Mouse (Mus musculus): ENCODE results near the gene Npas3. TPM values are rescaled to one million over a fixed set of nuclear protein-coding genes. Genes with fewer than 3 reads are reported as not detected.

The Npas3 gene
- polyA plus RNA-seq, 1 experiment from 2014 or later = 4.5 TPM

DNA sequence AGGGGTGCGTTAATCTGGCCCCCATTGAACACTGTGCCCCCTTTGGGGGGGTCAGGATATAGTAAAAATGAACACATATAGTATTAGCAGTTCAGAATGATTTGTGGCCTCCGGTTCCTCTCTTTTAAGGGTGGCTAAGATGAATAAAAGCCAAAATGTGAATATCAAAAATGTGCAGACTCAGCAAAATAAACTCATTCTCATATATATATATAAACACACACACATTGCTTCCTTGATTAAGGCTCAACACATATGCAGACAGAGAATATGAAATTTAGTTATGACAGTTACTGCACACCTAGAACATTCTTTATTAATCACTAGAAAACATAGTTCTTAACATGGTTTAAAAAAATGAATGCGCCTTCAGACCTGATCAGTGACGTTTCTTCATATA lies 430.7 kb downstream of the Npas3 start:
- Histone ChIP-seq H3K27ac (ENCODE audit: low read length) (no peak overlapping the region), H3K4me3 (ENCODE audit: low read depth, low read length) (no peak overlapping the region), H3K4me1 (ENCODE audit: control insufficient read depth, insufficient read depth, low read length) (no peaks in the 10 kb centered on the region), H3K4me2 (replicated peaks; ENCODE audit: low read depth, low read length) (no peak overlapping the region), H3K36me3 (ENCODE audit: control insufficient read depth, insufficient read depth, low read length) (no peaks in the 10 kb centered on the region), H3K9me3 (ENCODE audit: control insufficient read depth, low read depth, low read length) (no peaks in the 10 kb centered on the region), H3K27me3 (ENCODE audit: control insufficient read depth, insufficient read depth, low read length) (no peaks in the 10 kb centered on the region), H3K9ac (replicated peaks; ENCODE audit: low read depth, low read length) (no peak overlapping the region)
- WGBS = 98% methylated on average over 4 of the region's 4 CpGs
- no peak for ATAC-seq (ENCODE audit: insufficient number of reproducible peaks, insufficient read depth, low FRiP score, low read depth)

GRCm38 (mm10) chr12:53680501-53680900 lies 432.0 kb downstream of the Npas3 start:
- H3K4me3 ChIP-seq (ENCODE audit: low read depth, low read length) = no peak overlapping the region
- H3K4me2 ChIP-seq (replicated peaks; ENCODE audit: low read depth, low read length) = no peak overlapping the region
- ATAC-seq (ENCODE audit: insufficient number of reproducible peaks, insufficient read depth, low FRiP score, low read depth) = no peak
- WGBS = 82% methylated on average over 3 of the region's 3 CpGs
- H3K9me3 ChIP-seq (ENCODE audit: control insufficient read depth, low read depth, low read length) = no peaks in the 10 kb centered on the region
- H3K27ac ChIP-seq (ENCODE audit: low read length) = no peak overlapping the region
- no peaks in the 10 kb centered on the region for H3K36me3 ChIP-seq (ENCODE audit: control insufficient read depth, insufficient read depth, low read length)
- no peaks in the 10 kb centered on the region for H3K4me1 ChIP-seq (ENCODE audit: control insufficient read depth, insufficient read depth, low read length)
- no peak overlapping the region for H3K9ac ChIP-seq (replicated peaks; ENCODE audit: low read depth, low read length)
- no peaks in the 10 kb centered on the region for H3K27me3 ChIP-seq (ENCODE audit: control insufficient read depth, insufficient read depth, low read length)

GRCm38 (mm10) chr12:53682036-53682435 lies 433.6 kb downstream of the Npas3 start:
- WGBS = 48% methylated on average over 3 of the region's 3 CpGs

DNA sequence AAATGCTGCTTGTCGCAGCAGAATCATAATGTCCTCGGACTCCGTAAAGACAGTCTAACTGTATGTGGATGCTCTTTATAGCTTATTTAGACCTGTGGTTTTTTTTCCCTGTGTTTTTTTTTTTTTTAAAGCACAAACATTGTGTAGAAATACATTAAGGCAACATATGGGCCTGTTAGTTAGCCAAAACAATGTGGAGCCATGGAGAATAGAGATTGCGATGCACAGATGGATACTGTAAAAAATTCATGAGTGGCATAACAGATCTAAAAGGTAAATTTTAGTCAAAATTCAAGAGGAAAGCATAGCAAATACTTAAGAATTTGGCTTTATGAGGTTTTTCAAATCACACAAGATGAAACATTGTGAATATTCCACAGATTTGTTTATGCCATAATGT lies 444.0 kb downstream of the Npas3 start:
- no peaks in the 10 kb centered on the region for H3K36me3 ChIP-seq (ENCODE audit: control insufficient read depth, insufficient read depth, low read length)
- no peaks in the 10 kb centered on the region for H3K9me3 ChIP-seq (ENCODE audit: control insufficient read depth, low read depth, low read length)
- no peak overlapping the region for H3K27ac ChIP-seq (ENCODE audit: low read length)
- H3K27me3 ChIP-seq (ENCODE audit: control insufficient read depth, insufficient read depth, low read length) = no peaks in the 10 kb centered on the region
- ATAC-seq (ENCODE audit: insufficient number of reproducible peaks, insufficient read depth, low FRiP score, low read depth) = no peak
- WGBS = 88% methylated on average over 4 of the region's 4 CpGs
- H3K4me3 ChIP-seq (ENCODE audit: low read depth, low read length) = no peak overlapping the region
- H3K4me2 ChIP-seq (replicated peaks; ENCODE audit: low read depth, low read length) = no peak overlapping the region
- H3K4me1 ChIP-seq (ENCODE audit: control insufficient read depth, insufficient read depth, low read length) = no peaks in the 10 kb centered on the region
- no peak overlapping the region for H3K9ac ChIP-seq (replicated peaks; ENCODE audit: low read depth, low read length)

More at GRCm38 (mm10) chr12:53682036-53682435, 433.6 kb downstream of the Npas3 start:
- no peaks in the 10 kb centered on the region for H3K9me3 ChIP-seq (ENCODE audit: control insufficient read depth, low read depth, low read length)
- no peak overlapping the region for H3K4me3 ChIP-seq (ENCODE audit: low read depth, low read length)
- H3K4me1 ChIP-seq (ENCODE audit: control insufficient read depth, insufficient read depth, low read length) = no peaks in the 10 kb centered on the region
- ATAC-seq (ENCODE audit: insufficient number of reproducible peaks, insufficient read depth, low FRiP score, low read depth) = no peak
- H3K4me2 ChIP-seq (replicated peaks; ENCODE audit: low read depth, low read length) = no peak overlapping the region
- no peaks in the 10 kb centered on the region for H3K27me3 ChIP-seq (ENCODE audit: control insufficient read depth, insufficient read depth, low read length)
- no peak overlapping the region for H3K27ac ChIP-seq (ENCODE audit: low read length)
- no peaks in the 10 kb centered on the region for H3K36me3 ChIP-seq (ENCODE audit: control insufficient read depth, insufficient read depth, low read length)
- no peak overlapping the region for H3K9ac ChIP-seq (replicated peaks; ENCODE audit: low read depth, low read length)

DNA sequence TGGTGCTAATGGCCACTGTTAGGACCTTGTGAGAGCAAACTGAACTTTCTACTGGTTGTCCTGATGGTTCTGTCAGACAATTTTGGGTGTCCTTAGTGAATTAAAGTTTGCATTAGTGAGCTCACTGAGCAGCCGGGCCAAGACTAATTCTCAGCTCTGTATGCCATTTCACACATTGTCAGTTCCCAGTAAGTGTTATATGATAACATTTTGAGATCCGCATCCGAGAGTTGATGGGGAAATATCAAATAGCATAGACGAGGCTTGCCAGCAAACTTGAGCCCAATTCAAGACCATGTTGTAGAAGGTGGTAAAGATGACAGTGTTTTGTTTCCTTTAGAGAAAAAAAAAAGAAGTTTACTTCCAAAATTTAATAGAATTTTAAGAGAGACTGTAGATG lies 445.9 kb downstream of the Npas3 start:
- Histone ChIP-seq H3K9ac (replicated peaks; ENCODE audit: low read depth, low read length) (no peak overlapping the region), H3K4me3 (ENCODE audit: low read depth, low read length) (no peak overlapping the region), H3K27ac (ENCODE audit: low read length) (no peak overlapping the region), H3K4me1 (ENCODE audit: control insufficient read depth, insufficient read depth, low read length) (no peaks in the 10 kb centered on the region), H3K4me2 (replicated peaks; ENCODE audit: low read depth, low read length) (no peak overlapping the region), H3K27me3 (ENCODE audit: control insufficient read depth, insufficient read depth, low read length) (no peaks in the 10 kb centered on the region), H3K9me3 (ENCODE audit: control insufficient read depth, low read depth, low read length) (no peaks in the 10 kb centered on the region), H3K36me3 (ENCODE audit: control insufficient read depth, insufficient read depth, low read length) (no peaks in the 10 kb centered on the region)
- WGBS = 85% methylated on average over 4 of the region's 4 CpGs
- ATAC-seq (ENCODE audit: insufficient number of reproducible peaks, insufficient read depth, low FRiP score, low read depth) = no peak

GRCm38 (mm10) chr12:53695324-53695723 lies 446.8 kb downstream of the Npas3 start:
- no peak overlapping the region for H3K9ac ChIP-seq (replicated peaks; ENCODE audit: low read depth, low read length)
- 89% methylated on average over 3 of the region's 3 CpGs for WGBS
- no peak overlapping the region for H3K4me3 ChIP-seq (ENCODE audit: low read depth, low read length)
- H3K4me2 ChIP-seq (replicated peaks; ENCODE audit: low read depth, low read length) = no peak overlapping the region
- H3K36me3 ChIP-seq (ENCODE audit: control insufficient read depth, insufficient read depth, low read length) = no peaks in the 10 kb centered on the region
- no peak overlapping the region for H3K27ac ChIP-seq (ENCODE audit: low read length)
- no peaks in the 10 kb centered on the region for H3K9me3 ChIP-seq (ENCODE audit: control insufficient read depth, low read depth, low read length)
- H3K4me1 ChIP-seq (ENCODE audit: control insufficient read depth, insufficient read depth, low read length) = no peaks in the 10 kb centered on the region
- no peaks in the 10 kb centered on the region for H3K27me3 ChIP-seq (ENCODE audit: control insufficient read depth, insufficient read depth, low read length)
- no peak for ATAC-seq (ENCODE audit: insufficient number of reproducible peaks, insufficient read depth, low FRiP score, low read depth)

DNA sequence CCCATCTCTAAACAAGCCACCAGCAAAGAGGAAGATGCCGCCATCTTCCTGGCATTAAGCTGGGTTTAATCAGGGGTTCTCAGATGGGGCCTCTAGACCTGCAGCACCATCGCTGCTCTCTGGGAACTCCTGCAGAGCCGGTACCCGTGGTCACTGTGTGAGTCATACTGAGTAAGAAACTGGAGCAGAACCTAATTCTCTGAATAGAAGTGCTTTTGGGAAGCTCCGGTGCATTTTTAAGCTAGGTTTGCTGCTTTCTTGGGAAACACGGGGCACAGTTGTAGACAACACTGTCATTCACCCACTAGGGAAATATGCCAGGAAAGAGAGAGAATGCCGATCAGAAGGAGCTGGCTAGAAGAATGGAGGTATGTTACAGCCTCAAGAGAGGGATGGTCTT lies 449.2 kb downstream of the Npas3 start:
- ATAC-seq (ENCODE audit: insufficient number of reproducible peaks, insufficient read depth, low FRiP score, low read depth) = no peak
- Histone ChIP-seq H3K4me1 (ENCODE audit: control insufficient read depth, insufficient read depth, low read length) (no peaks in the 10 kb centered on the region), H3K4me3 (ENCODE audit: low read depth, low read length) (no peak overlapping the region), H3K27ac (ENCODE audit: low read length) (no peak overlapping the region), H3K9me3 (ENCODE audit: control insufficient read depth, low read depth, low read length) (no peaks in the 10 kb centered on the region), H3K4me2 (replicated peaks; ENCODE audit: low read depth, low read length) (no peak overlapping the region), H3K36me3 (ENCODE audit: control insufficient read depth, insufficient read depth, low read length) (no peaks in the 10 kb centered on the region), H3K9ac (replicated peaks; ENCODE audit: low read depth, low read length) (no peak overlapping the region), H3K27me3 (ENCODE audit: control insufficient read depth, insufficient read depth, low read length) (no peaks in the 10 kb centered on the region)
- WGBS = 86% methylated on average over 7 of the region's 7 CpGs

DNA sequence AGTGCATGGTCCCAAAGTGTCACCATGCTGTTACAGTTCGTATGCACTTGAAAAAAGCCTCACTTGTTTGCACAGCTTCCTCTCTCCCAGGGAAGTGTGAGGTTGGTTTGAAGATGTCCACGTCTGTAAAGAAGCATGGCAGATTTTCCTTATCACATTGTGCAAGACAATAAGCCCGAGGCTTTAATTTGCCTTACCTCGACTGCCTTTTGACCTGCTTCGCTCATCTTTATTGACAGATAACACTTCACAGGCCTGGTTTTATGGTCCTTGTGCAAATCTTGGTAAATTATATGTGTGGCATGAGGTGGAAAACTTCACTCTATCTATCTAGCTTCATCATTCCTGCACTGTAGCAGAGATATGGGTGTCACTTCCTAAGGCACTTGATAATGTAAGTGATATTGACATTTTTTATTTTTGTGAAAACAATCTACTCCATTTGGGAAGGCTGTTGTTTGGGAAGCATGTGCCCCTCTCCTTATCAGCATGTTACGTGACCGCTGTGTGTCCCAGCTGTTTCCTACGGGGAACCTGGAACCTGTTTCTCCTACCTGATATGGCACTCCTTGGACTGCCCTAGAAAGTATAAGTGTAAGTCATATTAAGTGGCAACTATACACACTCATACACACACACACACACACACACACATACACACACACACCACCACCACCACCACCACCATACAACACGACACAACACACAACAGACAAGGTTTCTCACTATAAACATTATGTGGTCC lies 450.2 kb downstream of the Npas3 start:
- Histone ChIP-seq H3K9ac (replicated peaks; ENCODE audit: low read depth, low read length) (no peak overlapping the region), H3K27me3 (ENCODE audit: control insufficient read depth, insufficient read depth, low read length) (no peaks in the 10 kb centered on the region), H3K4me3 (ENCODE audit: low read depth, low read length) (no peak overlapping the region), H3K27ac (ENCODE audit: low read length) (no peak overlapping the region), H3K4me2 (replicated peaks; ENCODE audit: low read depth, low read length) (no peak overlapping the region), H3K9me3 (ENCODE audit: control insufficient read depth, low read depth, low read length) (no peaks in the 10 kb centered on the region), H3K36me3 (ENCODE audit: control insufficient read depth, insufficient read depth, low read length) (no peaks in the 10 kb centered on the region), H3K4me1 (ENCODE audit: control insufficient read depth, insufficient read depth, low read length) (no peaks in the 10 kb centered on the region)
- ATAC-seq (ENCODE audit: insufficient number of reproducible peaks, insufficient read depth, low FRiP score, low read depth) = no peak
- WGBS = 77% methylated on average over 9 of the region's 9 CpGs

- WGBS = 57% methylated on average over 6 of the region's 6 CpGs
These were observed 471.4 kb downstream of the Npas3 start for GRCm38 (mm10) chr12:53719896-53720295.

More at GRCm38 (mm10) chr12:53719896-53720295, 471.4 kb downstream of the Npas3 start:
- no peak overlapping the region for H3K4me2 ChIP-seq (replicated peaks; ENCODE audit: low read depth, low read length)
- no peaks in the 10 kb centered on the region for H3K9me3 ChIP-seq (ENCODE audit: control insufficient read depth, low read depth, low read length)
- H3K36me3 ChIP-seq (ENCODE audit: control insufficient read depth, insufficient read depth, low read length) = no peaks in the 10 kb centered on the region
- ATAC-seq (ENCODE audit: insufficient number of reproducible peaks, insufficient read depth, low FRiP score, low read depth) = no peak
- H3K4me1 ChIP-seq (ENCODE audit: control insufficient read depth, insufficient read depth, low read length) = no peaks in the 10 kb centered on the region
- no peak overlapping the region for H3K27ac ChIP-seq (ENCODE audit: low read length)
- H3K9ac ChIP-seq (replicated peaks; ENCODE audit: low read depth, low read length) = no peak overlapping the region
- no peak overlapping the region for H3K4me3 ChIP-seq (ENCODE audit: low read depth, low read length)
- no peaks in the 10 kb centered on the region for H3K27me3 ChIP-seq (ENCODE audit: control insufficient read depth, insufficient read depth, low read length)

All from stomach, embryonic 14.5 days (tissue).